Mouse (Mus musculus) liver, embryonic 12.5 days (tissue): ENCODE data around the gene Pacsin2. TPM values are rescaled to one million over a fixed set of nuclear protein-coding genes. Genes with fewer than 3 reads are reported as not detected.
"Not testable (repeated sequence)": the region's sequence is repeated elsewhere in the genome, so short reads cannot be mapped to it uniquely, and the experiment has no call there.

Experiments used
- ATAC-seq: fragments of 200-750 bp; cut with Nextera tagmentation; 2 replicates; pipeline ENCODE4 v1.8.0; 2017; ENCODE audit warnings: moderate number of reproducible peaks, mild to moderate bottlenecking, moderate library complexity
- H3K27ac ChIP-seq: fragments of 300-500 bp; sonication (generic); 2 replicates; pipeline ENCODE4 v1.5.1; 2016; ENCODE audit warnings: mild to moderate bottlenecking
- H3K27me3 ChIP-seq: fragments of 300-500 bp; sonication (generic); replicated peaks from 2 replicates; pipeline ENCODE4 v1.6.1; 2016; ENCODE audit warnings: mild to moderate bottlenecking, moderate library complexity
- H3K36me3 ChIP-seq: fragments of 300-500 bp; sonication (generic); 2 replicates; pipeline ENCODE4 v1.6.1; 2016; ENCODE audit warnings: mild to moderate bottlenecking, moderate library complexity
- H3K4me1 ChIP-seq: fragments of 300-500 bp; sonication (generic); 2 replicates; pipeline ENCODE4 v1.6.1; 2016
- H3K4me2 ChIP-seq: fragments of 300-500 bp; sonication (generic); 2 replicates; pipeline ENCODE4 v1.6.1; 2016; ENCODE audit warnings: mild to moderate bottlenecking, moderate library complexity
- H3K4me3 ChIP-seq: fragments of 300-500 bp; sonication (generic); 2 replicates; pipeline ENCODE4 v1.5.1; 2016; ENCODE audit warnings: mild to moderate bottlenecking, moderate library complexity
- H3K9ac ChIP-seq: fragments of 300-500 bp; sonication (generic); 2 replicates; pipeline ENCODE4 v1.6.1; 2016; ENCODE audit warnings: mild to moderate bottlenecking, moderate library complexity
- H3K9me3 ChIP-seq: fragments of 300-500 bp; sonication (generic); replicated peaks from 2 replicates; pipeline ENCODE4 v1.6.1; 2016; ENCODE audit warnings: mild to moderate bottlenecking, moderate library complexity
- WGBS: fragments of 180-500 bp; shearing (Covaris S2); methylation state at CpG from one replicate; pipeline ENCODE4 v1.1.7; 2016; ENCODE audit not compliant: insufficient replicate concordance; 5-methylcytosine and 5-hydroxymethylcytosine counted together
- polyA plus RNA-seq: library from polyadenylated mRNA; unstranded; fragments of >200 nt; fragmentation: Nextera tagmentation; extraction: Ambion mirVana; gene quantifications from 2 replicates; pipeline ENCODE4 v1.2.1, GENCODE M21; 2016

Pacsin2 gene
- polyA plus RNA-seq, 1 experiment from 2014 or later = 65.1 TPM

DNA sequence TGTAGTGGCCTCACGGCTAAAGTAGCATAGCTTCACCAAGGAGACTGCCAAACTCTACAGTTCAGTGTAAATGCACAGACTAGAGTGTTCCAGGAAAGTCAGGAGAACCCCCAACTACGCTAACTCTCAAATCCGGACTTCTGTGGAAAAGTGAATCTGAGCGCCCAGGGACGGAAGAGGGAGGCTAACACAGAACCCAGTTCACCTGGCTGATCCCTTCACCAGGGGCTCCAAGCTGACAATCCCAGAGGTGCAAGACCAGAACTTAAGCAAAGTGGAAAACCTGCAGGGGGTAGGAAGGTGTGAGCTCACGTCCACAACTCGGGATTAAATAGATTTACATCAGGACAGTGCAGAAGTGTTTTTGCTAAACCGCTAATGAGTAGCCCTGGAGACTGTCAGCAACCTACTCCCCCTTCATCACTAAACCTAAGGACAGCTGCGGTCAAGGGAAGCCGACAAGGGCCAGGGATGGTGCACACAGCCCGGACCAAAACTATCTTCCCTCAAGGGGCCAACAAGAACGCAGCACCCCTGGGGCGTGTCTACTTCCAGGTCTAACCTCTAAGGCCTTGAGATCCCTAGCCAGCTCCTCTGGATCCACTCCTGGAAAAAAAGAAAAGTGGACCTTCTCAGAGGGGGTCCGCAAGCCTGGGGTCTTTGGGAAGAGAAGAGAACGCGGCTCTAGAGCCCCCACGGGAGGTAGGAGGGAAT, 880 bp downstream of the Pacsin2 start:
- Histone ChIP-seq H3K9ac (peak overlapping the region; percentile 93), H3K36me3 (peaks cover 17% of the 10 kb centered on the region), H3K4me3 (peak overlapping the region; percentile 85), H3K27ac (peak overlapping the region; percentile 90), H3K4me1 (peaks cover 51% of the 10 kb centered on the region), H3K4me2 (peak overlapping the region; percentile 93), H3K27me3 (no peaks in the 10 kb centered on the region; the same call in 1 of the 2 replicates), H3K9me3 (no peaks in the 10 kb centered on the region)
- WGBS = 13% methylated on average over 17 of the region's 17 CpGs
- no peak for ATAC-seq

DNA sequence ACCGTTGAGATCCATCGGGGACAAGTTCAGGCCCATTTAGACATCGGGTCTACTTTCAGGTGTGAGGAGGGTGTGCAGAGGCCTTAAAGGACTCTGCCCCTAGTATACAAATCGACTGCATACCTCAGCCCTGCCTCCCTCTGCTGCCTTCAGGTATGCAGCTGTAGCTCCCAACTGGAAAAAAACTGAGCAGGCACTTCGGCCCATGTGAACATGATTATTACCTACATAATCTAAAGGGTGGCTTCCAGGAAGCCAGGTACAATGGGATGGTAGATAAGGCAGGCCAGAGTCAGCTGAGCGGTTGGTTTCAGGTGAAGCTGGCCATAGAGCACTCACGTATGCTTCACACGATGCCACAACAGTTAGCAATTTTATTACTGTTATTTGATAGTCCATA, 2.1 kb downstream of the Pacsin2 start:
- ATAC-seq, H3K27me3 ChIP-seq, H3K4me3 ChIP-seq, H3K27ac ChIP-seq, H3K9me3 ChIP-seq: not testable (repeated sequence)
- Histone ChIP-seq H3K4me1 (peaks cover 57% of the 10 kb centered on the region), H3K36me3 (peaks cover 17% of the 10 kb centered on the region), H3K9ac (peak overlapping the region; percentile 93; the same call in 1 of the 2 replicates), H3K4me2 (peak overlapping the region; percentile 93)
- WGBS = 87% methylated on average over 8 of the region's 8 CpGs

DNA sequence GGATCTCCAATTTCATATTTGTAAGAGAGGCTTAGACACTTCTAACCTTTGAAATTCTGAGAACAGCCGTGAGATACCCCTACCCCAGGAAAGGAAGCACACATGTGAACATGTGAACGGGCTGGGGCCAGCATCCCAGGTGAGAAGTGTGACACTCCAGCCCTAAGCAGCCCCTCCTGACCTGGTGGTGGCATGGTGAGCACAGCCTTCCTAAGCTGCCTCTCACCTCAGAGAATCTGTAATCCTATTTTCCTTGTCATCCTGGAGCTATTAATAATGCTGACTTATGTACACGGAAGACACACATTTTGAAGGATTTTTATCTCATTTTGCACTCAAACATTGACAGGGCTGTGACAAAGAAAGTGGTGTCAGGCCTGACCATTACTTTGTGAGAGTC, 3.5 kb downstream of the Pacsin2 start:
- peaks cover 17% of the 10 kb centered on the region for H3K36me3 ChIP-seq
- peaks cover 64% of the 10 kb centered on the region for H3K4me1 ChIP-seq
- H3K9ac ChIP-seq = no peak overlapping the region

DNA sequence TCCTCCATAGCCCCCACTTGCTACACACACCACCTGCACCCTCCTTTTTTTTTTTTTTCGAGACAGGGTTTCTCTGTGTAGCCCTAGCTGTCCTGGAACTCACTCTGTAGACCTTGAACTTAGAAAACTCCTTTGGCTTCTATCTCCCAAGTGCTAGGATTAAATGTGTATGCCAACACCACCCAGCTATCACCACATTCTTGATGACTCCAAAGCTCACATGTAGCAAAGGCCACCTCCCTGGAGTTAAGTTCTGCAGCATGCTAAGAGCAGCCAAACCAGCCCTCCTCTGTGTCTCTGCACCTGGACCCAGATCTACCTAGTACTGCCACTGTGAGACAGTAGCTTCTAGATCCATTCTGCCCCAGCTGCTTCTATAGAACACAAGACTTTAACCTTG, 6.9 kb downstream of the Pacsin2 start:
- Histone ChIP-seq H3K4me2 (no peak overlapping the region), H3K4me3 (no peak overlapping the region), H3K36me3 (peaks cover 17% of the 10 kb centered on the region), H3K4me1 (peaks cover 69% of the 10 kb centered on the region), H3K27me3 (no peaks in the 10 kb centered on the region), H3K27ac (no peak overlapping the region), H3K9me3 (no peaks in the 10 kb centered on the region), H3K9ac (peak overlapping the region; percentile 41; the same call in 1 of the 2 replicates)
- no peak for ATAC-seq
- 82% methylated on average over 1 of the region's 1 CpGs for WGBS

More for the DNA sequence above, 3.5 kb downstream of the Pacsin2 start:
- Histone ChIP-seq H3K4me3 (no peak overlapping the region), H3K4me2 (no peak overlapping the region), H3K9me3 (no peaks in the 10 kb centered on the region), H3K27ac (no peak overlapping the region), H3K27me3 (no peaks in the 10 kb centered on the region)
- WGBS = 77% methylated on average over 3 of the region's 3 CpGs
- ATAC-seq = no peak

DNA sequence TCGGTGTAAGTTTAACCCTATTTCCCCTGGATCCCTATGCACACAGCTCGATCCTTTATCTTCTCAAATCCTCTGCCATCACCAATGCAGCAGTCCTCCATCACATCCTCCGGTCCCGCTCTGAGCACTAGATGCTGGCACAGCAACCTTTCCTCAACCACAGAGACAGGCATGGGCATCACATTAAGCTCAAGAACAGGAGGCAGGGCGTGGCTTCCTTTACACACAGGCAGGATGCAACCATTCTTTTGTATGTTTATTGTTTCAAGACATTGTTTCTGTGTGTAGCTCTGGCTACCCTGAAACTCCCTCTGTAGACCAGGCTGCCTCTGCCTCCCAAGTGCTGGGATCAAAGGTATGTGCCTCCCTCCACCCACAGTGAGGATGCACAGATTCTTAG, 8.8 kb downstream of the Pacsin2 start:
- Histone ChIP-seq H3K27ac (no peak overlapping the region), H3K9me3 (no peaks in the 10 kb centered on the region), H3K4me1 (peaks cover 73% of the 10 kb centered on the region), H3K4me3 (no peak overlapping the region), H3K27me3 (no peaks in the 10 kb centered on the region), H3K36me3 (peaks cover 9% of the 10 kb centered on the region), H3K4me2 (no peak overlapping the region), H3K9ac (no peak overlapping the region)
- ATAC-seq = no peak
- WGBS = 77% methylated on average over 5 of the region's 5 CpGs

DNA sequence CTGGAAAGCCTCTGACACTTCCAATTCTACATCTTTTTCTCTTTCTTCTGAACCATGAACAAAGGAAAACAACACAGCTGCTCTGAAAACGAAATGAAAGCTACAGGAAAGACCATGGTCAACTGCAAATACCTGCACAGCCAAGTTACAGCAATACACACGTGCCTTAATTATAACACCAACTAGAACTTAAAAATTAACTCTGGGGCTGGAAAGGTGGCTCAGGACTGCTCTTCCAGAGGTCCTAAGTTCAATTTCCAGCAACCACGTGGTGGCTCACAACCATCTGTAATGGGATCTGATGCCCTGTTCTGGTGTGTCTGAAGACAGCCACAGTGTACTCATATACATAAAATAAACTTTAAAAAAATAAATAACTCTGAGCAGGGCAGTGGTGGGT, 9.4 kb downstream of the Pacsin2 start:
- ATAC-seq = no peak
- 70% methylated on average over 3 of the region's 3 CpGs for WGBS
- Histone ChIP-seq H3K9me3 (no peaks in the 10 kb centered on the region), H3K27ac (no peak overlapping the region), H3K4me1 (peaks cover 73% of the 10 kb centered on the region), H3K4me3 (no peak overlapping the region), H3K27me3 (no peaks in the 10 kb centered on the region), H3K4me2 (no peak overlapping the region), H3K36me3 (peaks cover 4% of the 10 kb centered on the region; the same call in 1 of the 2 replicates), H3K9ac (no peak overlapping the region)

DNA sequence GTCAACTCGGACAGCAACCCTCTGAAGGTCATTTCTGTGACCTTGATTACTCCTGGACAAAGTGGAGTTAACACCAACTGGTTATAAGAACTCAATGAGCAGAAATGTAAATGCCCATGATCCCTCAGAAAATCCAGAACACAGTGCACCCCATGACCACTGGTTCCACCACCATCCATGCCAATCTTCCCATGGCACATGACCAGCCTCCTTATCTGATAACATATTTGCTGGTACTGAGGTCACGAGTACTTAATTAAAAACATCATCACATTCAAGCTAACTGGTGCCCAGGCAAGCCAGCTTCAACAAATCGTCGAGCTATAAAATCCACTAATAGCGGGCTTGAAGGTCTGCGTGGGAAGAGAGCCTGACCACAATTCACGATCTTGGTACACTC, 10.0 kb downstream of the Pacsin2 start:
- Histone ChIP-seq H3K27ac (no peak overlapping the region), H3K9ac (no peak overlapping the region), H3K9me3 (no peaks in the 10 kb centered on the region), H3K4me3 (no peak overlapping the region), H3K27me3 (no peaks in the 10 kb centered on the region), H3K36me3 (no peaks in the 10 kb centered on the region), H3K4me2 (no peak overlapping the region), H3K4me1 (peaks cover 78% of the 10 kb centered on the region)
- no peak for ATAC-seq
- WGBS = 76% methylated on average over 7 of the region's 7 CpGs

DNA sequence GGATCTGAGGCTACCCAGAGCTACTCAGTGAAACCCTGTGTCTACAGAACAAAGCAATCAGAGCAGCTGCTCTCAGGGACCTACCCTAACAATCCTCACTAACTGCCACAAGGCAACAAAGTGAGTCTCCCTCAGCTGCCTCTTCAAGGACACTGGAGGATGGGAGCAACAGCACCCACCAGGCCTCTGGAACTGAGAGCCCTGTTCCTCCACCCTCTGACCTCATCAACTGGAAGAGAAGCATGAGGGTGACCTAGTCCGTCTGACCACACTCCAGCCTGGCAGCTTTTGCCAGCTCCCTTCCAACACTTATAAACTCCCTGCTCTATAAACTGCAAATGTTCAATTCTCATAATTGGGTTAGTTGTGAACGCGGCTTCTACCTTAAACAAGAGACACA, 10.5 kb downstream of the Pacsin2 start:
- Histone ChIP-seq H3K27ac (peak overlapping the region; percentile 7; the same call in 1 of the 2 replicates), H3K27me3 (no peaks in the 10 kb centered on the region), H3K4me1 (peaks cover 81% of the 10 kb centered on the region), H3K36me3 (no peaks in the 10 kb centered on the region), H3K9ac (no peak overlapping the region), H3K9me3 (no peaks in the 10 kb centered on the region), H3K4me3 (no peak overlapping the region), H3K4me2 (no peak overlapping the region)
- ATAC-seq = no peak
- 75% methylated on average over 3 of the region's 3 CpGs for WGBS

DNA sequence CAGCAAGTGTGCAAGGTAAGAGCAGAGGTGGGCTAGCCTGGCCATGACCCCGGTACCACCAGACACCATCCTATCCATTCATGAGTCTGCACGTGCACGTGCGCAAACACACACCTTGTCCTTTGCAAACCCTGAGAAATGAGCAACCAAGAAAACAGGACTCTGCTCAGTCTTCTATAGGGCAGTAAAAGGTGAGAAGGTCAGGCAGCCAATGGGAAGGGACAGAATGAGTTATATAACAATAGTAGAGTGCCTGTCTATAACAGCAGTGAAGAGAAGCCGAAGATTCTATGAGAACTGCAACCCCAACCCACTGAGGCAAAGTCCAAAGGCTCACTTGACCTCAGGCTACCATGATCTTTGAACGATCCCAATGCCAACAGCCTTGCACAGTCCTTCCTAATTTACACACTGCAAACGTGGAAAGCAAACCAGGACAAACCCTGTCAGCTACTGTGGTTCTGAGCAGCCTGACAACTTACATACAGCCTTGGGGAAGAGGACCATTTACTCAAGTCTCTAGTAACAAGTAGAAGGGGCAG, 12.1 kb downstream of the Pacsin2 start:
- H3K27me3 ChIP-seq = no peaks in the 10 kb centered on the region
- peaks cover 91% of the 10 kb centered on the region for H3K4me1 ChIP-seq
- H3K27ac ChIP-seq = peak overlapping the region; percentile 59
- no peak overlapping the region for H3K4me2 ChIP-seq
- H3K4me3 ChIP-seq = no peak overlapping the region
- H3K9me3 ChIP-seq = no peaks in the 10 kb centered on the region
- ATAC-seq = 0 out of 2 replicates have a peak, but pooled peaks have one; percentile 14
- WGBS = 56% methylated on average over 7 of the region's 7 CpGs
- no peaks in the 10 kb centered on the region for H3K36me3 ChIP-seq
- H3K9ac ChIP-seq = no peak overlapping the region

DNA sequence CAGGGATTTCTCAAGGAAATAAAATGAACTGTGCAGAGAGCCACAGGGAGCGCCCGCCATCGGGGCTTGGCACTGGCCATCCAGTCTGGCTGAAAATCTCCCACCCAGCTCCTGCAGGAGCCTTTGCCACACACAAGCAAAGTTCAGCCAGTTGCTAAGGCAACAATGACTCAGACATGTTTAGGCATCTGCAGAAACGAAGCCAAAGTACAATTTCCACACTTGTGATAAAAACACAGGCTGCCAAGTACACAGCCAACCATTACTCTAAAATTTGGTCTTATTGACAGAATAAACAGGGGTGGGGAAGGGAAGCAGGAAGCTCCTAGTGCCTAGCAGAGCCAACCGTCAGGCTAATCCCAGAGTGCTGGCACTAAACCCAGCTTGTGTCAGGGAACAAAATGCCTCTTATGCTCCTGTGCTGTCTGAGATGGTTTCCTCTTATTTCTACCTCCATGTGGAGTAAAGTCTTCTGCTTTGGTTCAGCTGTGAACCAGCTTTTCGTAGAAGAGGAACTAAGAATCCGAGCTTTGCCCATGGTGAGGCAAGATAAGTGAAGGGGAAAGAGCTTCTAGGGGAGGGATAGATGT, 12.7 kb downstream of the Pacsin2 start:
- Histone ChIP-seq H3K9ac (no peak overlapping the region; the same call in 1 of the 2 replicates), H3K4me1 (peaks cover 92% of the 10 kb centered on the region), H3K27me3 (no peaks in the 10 kb centered on the region), H3K36me3 (no peaks in the 10 kb centered on the region), H3K4me3 (no peak overlapping the region), H3K9me3 (no peaks in the 10 kb centered on the region), H3K27ac (peak overlapping the region; percentile 59), H3K4me2 (0 out of 2 replicates have a peak overlapping the region, but pooled peaks have one; percentile 4)
- 49% methylated on average over 7 of the region's 7 CpGs for WGBS
- no peak; the same call in 1 of the 2 replicates for ATAC-seq

DNA sequence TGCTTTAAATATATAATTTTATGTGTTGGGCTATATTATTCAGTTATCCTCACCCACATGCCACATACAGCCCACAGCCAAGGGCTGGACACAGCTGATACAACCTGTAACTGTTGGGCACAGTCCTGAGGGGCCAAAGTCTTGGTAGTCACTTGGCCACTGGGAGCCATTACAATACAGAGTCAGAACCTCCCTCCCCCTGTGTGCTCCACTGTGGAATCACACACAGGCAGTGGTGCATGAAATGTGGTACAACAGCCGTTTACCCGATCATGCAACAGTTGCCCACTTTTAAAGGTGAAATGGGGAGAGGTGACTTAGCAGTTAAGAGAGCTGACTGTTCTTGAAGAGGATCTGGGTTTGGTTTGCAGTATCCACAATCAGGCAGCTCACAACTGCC, 14.4 kb downstream of the Pacsin2 start:
- Histone ChIP-seq H3K27ac (no peak overlapping the region), H3K27me3 (no peaks in the 10 kb centered on the region), H3K9ac (no peak overlapping the region), H3K4me1 (peaks cover 94% of the 10 kb centered on the region), H3K4me3 (no peak overlapping the region), H3K9me3 (no peaks in the 10 kb centered on the region), H3K36me3 (no peaks in the 10 kb centered on the region), H3K4me2 (no peak overlapping the region)
- 78% methylated on average over 2 of the region's 2 CpGs for WGBS
- ATAC-seq = no peak

DNA sequence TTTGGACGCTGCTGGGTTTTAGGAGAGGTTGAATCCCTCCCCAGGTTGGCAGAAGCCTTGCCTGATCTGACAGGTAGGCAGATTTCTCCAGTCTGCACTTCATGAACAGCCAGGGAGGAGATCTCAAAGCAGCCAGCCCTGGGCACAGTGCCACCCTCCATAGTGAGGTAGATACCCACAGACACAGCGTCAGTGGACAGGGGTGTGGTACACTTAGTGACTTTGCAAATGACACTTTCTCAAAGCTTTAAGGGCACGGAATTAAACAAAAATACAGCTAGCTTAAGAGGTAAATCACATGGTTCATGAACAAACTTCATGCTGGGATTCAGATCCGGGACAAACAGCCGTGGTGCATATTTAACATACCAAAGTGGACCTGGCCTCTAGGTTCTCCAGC, 15.8 kb downstream of the Pacsin2 start:
- Histone ChIP-seq H3K4me3 (no peak overlapping the region), H3K4me2 (no peak overlapping the region), H3K27me3 (no peaks in the 10 kb centered on the region), H3K4me1 (peaks cover 95% of the 10 kb centered on the region), H3K9me3 (no peaks in the 10 kb centered on the region), H3K27ac (no peak overlapping the region), H3K36me3 (no peaks in the 10 kb centered on the region), H3K9ac (no peak overlapping the region)
- WGBS = 84% methylated on average over 5 of the region's 5 CpGs
- ATAC-seq = no peak
